Mouse (Mus musculus) kidney, postnatal 14 days (tissue): ENCODE data around the gene Dbx1.

ENCODE experiments used
- DNase-seq: peaks from one replicate; pipeline ENCODE4 v3.0.0; 2022; ENCODE audit warnings: mixed read lengths

The Dbx1 gene

GRCm38 (mm10) chr7:49636491-49637115 is at the start of gene Dbx1:
Dbx1 (minus strand) TSS chr7:49636849.
- no peak for DNase-seq

GRCm38 (mm10) chr7:49678826-49679377 is 42.3 kb upstream of the Dbx1 start:
- no peak for DNase-seq

- DNase-seq, result no peak
These were observed 41.6 kb upstream of the Dbx1 start for GRCm38 (mm10) chr7:49678100-49678825.

- no peak for DNase-seq
These were observed 40.5 kb upstream of the Dbx1 start for GRCm38 (mm10) chr7:49677166-49677565.

GRCm38 (mm10) chr7:49676627-49677026 is 40.0 kb upstream of the Dbx1 start:
- DNase-seq, result no peak

GRCm38 (mm10) chr7:49668260-49668857 is 31.7 kb upstream of the Dbx1 start:
- DNase-seq, result no peak

- no peak for DNase-seq
These were observed 26.9 kb upstream of the Dbx1 start for GRCm38 (mm10) chr7:49663575-49663974.

- DNase-seq, result no peak
These were observed 25.9 kb upstream of the Dbx1 start for GRCm38 (mm10) chr7:49662492-49663026.

GRCm38 (mm10) chr7:49661811-49662491 is 25.3 kb upstream of the Dbx1 start:
- no peak for DNase-seq

GRCm38 (mm10) chr7:49640709-49641305 is 4.2 kb upstream of the Dbx1 start:
- DNase-seq, result no peak

GRCm38 (mm10) chr7:49639864-49640708 is 3.4 kb upstream of the Dbx1 start:
- DNase-seq, result no peak

GRCm38 (mm10) chr7:49638941-49639776 is 2.5 kb upstream of the Dbx1 start:
- DNase-seq, result no peak

- DNase-seq, result no peak
These were observed 1.4 kb upstream of the Dbx1 start for GRCm38 (mm10) chr7:49637851-49638663.

GRCm38 (mm10) chr7:49637281-49637680 is 632 bp upstream of the Dbx1 start:
- no peak for DNase-seq

- DNase-seq, result no peak
These were observed 678 bp downstream of the Dbx1 start for GRCm38 (mm10) chr7:49635971-49636370.

- DNase-seq, result no peak
These were observed 1.5 kb downstream of the Dbx1 start for GRCm38 (mm10) chr7:49635074-49635621.

- DNase-seq, result no peak
These were observed 2.2 kb downstream of the Dbx1 start for GRCm38 (mm10) chr7:49634291-49635073.

GRCm38 (mm10) chr7:49633375-49633956 is 3.2 kb downstream of the Dbx1 start:
- DNase-seq, result no peak
